Mouse (Mus musculus): ENCODE results near the gene Senp5.
A peak's percentile ranks its signal among the peaks of the same experiment; 100 is the strongest.
"Not testable (repeated sequence)": the region's sequence is repeated elsewhere in the genome, so short reads cannot be mapped to it uniquely, and the experiment has no call there.

Senp5 gene

DNA sequence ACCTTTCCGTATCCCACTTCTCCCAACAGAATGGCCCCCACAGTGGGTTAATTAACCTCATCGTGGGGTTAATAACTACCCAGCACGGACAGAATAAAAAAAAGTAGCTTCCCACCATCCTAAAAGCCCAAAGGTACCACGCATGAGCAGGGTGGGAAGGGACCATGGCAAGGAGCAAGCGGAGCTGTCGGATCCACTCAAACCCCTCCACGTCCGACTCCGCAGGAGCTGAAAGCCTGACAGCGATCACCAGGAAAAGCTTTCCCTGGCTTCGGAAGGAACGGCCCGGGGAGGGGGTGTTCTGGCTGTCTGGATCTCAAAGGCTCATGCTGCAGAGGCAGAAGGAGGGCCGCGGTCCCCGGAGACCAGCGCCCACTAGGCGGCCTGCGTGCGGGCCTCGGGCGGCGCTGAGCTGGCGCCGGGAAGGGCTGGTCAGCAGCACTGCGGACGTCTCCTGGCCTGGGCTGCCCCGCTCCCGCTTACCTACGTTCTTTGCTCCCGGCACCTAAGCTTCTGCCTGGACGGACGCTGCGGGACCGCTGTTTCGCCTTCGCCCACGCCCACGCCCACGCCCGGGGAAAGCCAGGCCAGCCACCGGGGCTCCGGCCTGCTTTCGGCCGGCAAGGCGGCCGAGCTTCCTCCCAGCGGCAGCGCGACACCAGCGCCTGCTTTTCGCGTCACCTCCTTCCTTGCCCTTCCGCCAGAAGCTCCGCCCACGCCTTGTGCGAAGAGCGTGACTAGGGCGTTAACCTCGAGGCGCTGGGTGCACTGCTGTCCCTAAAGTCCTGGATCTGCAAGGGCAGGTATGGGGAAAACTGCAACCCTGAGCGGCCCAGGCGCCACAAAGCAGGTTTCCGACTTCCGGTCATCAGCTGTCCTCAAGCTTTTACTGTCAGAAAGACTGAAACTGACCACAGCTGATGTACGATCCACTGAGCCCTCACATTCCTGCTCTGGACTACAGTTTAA is at the start of gene Senp5:
TSS of gene Senp5 (minus strand) at position 779 of the 969 bp plus-strand sequence.
- peak; percentile 76 to 85 for DNase-seq (ENCODE audit: low spot score in 2 of 2)

GRCm38 (mm10) chr16:32042367-32042766 is 39.3 kb upstream of the Senp5 start:
- no peak for DNase-seq (ENCODE audit: low spot score in 2 of 2)

- DNase-seq (ENCODE audit: low spot score in 2 of 2), result no peak
These were observed 16.6 kb upstream of the Senp5 start for GRCm38 (mm10) chr16:32019678-32020077.

DNA sequence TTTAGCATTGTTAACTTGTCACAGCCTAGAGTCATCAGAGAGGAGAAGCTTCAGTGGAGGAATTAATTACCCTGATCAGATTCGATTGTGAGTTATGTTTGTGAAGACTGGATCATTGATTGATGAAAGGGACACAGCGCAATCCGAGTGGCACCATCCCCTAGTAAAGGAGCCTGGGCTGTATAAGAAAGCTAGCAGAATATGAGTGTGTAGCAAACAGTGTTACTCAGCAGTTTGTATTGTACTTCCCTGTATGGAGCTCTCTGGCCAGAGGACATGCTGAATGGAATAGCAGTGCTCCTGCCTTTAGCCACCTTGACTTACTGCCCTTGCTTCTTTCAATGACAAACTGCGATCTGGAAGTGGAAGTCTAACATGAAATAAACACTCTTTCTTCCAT is 7.2 kb upstream of the Senp5 start:
- DNase-seq (ENCODE audit: low spot score in 2 of 2), result no peak

DNA sequence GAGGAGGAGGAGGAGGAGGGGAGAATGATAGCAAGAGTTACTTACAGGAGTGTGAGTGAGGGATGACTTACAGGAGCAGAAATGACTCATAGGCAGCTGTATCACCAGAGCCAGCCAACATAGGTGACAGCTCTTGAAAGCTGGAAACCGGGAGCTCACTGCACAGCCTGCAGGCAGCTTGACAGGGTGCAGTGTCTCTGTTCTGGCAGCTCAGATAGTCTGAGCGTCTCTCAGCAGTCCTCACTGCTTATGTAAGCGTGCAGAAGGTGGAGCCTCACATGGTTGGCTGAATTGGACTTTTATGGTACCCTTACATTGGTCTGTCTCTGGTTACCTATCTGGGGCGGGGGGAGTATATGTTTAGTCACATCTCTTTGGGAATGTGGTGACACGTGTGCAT is 6.8 kb upstream of the Senp5 start:
- DNase-seq (ENCODE audit: low spot score in 2 of 2), result no peak

GRCm38 (mm10) chr16:32008529-32009293 is 5.6 kb upstream of the Senp5 start:
- no peak for DNase-seq (ENCODE audit: low spot score in 2 of 2)

GRCm38 (mm10) chr16:32004731-32005130 is 1.6 kb upstream of the Senp5 start:
- no peak for DNase-seq (ENCODE audit: low spot score in 2 of 2)

DNA sequence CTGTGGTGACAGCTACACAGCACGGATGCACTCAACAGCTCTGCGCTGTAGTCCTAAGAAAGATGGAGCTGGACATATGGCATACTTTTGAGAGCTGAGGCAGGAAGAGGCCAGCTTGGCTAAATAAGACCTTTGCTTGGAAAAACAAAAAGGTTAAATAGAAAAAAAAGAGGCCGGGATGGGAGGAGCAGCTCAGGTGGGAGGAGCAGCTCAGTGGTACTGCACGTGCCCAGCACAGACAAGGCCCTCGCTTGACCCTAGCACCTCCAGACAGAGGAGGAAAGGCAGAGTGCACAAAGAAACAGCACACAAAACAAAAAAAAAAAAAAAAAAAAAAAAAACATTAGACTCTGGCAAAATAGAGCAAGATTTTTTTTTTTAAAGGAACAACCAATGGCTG is 6.7 kb downstream of the Senp5 start:
- no peak for DNase-seq (ENCODE audit: low spot score in 2 of 2)

- DNase-seq (ENCODE audit: low spot score in 2 of 2), result no peak
These were observed 9.1 kb downstream of the Senp5 start for GRCm38 (mm10) chr16:31993946-31994345.

- DNase-seq (ENCODE audit: low spot score in 2 of 2), result no peak
These were observed 9.9 kb downstream of the Senp5 start for GRCm38 (mm10) chr16:31993195-31993594.

GRCm38 (mm10) chr16:31992039-31992438 is 11.0 kb downstream of the Senp5 start:
- DNase-seq (ENCODE audit: low spot score in 2 of 2), result no peak

DNA sequence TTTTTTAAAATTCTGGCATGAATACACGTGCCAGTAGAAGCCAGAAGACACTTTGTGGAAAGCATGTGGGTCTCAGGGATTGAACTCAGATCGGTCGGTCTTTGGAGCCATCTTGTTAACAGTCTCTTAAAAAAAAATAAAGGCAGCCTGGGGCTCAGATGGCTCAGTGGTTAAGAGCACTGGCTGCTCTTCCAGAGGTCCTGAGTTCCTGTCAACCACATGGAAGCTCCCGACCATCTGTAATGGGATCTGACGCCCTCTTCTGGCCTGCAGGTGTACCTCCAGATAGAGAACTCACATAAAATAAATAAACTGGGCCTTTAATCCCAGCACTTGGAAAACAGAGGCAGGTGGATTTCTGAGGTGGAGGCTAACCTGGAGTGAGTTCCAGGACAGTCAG is 22.1 kb downstream of the Senp5 start:
- no peak for DNase-seq (ENCODE audit: low spot score in 2 of 2)

DNA sequence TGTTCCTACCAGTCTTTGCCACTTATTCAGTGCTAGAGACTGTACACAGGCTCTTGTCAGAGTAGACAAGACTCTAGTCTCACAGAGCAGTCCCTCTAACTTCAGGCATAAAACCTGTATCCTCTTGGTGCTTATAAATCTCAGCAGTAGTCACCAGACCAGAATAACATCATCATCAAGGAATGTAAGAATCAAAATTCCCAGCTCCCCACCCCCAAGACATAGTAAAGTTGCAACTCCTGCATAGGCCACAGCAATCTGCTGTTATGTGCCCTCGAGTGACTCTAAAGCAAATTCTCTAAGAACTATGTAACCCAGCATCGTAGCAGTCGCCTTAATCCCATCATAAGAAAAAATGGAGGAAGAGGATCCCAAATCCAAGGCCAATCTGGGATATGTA is 23.6 kb downstream of the Senp5 start:
- DNase-seq (ENCODE audit: low spot score in 2 of 2), result no peak

GRCm38 (mm10) chr16:31975258-31975657 is 27.8 kb downstream of the Senp5 start:
- DNase-seq (ENCODE audit: low spot score in 2 of 2), result no peak

DNA sequence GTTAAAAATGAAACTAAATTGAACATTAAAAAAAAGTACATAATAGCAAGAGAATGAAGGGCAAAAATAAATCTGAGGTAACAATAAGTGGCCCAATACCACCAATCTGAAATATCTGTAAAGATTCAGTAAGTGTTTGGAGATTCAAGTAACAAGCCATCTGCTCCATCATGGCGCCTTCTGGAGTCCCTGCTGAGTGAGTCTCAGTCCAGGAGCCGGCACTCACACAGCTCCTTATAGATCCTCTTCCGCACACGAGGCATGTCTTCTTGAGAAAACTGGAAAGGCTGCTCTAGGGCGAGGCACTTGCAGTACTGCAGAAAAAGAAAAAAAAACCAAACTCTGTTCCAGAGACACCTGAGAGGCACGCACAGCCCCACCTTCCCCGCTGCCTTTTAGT is 39.9 kb downstream of the Senp5 start:
- no peak for DNase-seq (ENCODE audit: low spot score in 2 of 2)

- DNase-seq (ENCODE audit: low spot score in 2 of 2), result peak; percentile 92 to 96
These were observed 54.7 kb downstream of the Senp5 start, which contains the start of the genes 0610012G03Rik and Ncbp2 for GRCm38 (mm10) chr16:31948345-31948774. TSS of gene 0610012G03Rik (minus strand) at chr16:31948494. TSS of gene Ncbp2 (plus strand) at chr16:31948513.

DNA sequence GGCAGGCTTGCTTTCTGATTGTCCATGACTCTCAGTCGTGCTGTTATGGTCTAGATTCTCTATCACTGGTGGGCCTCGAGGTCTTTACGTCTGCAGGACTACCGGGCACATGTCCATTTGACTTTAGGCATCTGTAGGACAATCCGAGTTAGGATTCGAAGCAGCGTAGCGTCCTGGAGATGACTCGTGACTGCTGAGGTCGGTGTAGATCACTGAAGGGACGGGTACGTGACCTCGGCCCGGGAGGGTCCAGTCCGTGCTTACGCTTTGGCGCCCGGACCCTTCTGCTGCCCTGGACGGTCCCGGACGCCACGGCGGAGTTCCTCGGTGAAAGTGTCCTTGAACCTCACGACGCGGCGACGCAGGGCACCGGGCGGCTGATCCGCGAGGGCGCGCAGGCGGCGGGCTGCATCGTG is 55.2 kb downstream of the Senp5 start:
- DNase-seq (ENCODE audit: low spot score in 2 of 2), result no peak

- DNase-seq (ENCODE audit: low spot score in 2 of 2), result no peak
These were observed 55.8 kb downstream of the Senp5 start for GRCm38 (mm10) chr16:31947333-31947732.

DNA sequence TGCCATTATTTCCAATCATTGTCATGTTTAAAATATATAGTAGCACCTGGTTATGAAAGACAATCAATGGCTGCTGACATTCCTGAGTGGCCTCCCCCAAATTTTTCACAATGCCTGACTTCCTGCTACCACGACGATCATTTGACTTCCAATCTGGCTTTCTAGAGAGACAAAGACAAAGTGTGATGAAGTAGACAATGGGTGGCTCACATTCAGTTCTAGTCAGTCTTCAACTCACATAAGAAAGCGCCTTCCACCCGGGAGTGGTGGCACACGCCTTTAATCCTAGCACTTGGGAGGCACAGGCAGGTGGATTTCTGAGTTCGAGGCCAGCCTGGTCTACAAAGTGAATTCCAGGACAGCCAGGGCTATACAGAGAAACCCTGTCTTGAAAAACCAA is 57.1 kb downstream of the Senp5 start:
- not testable (repeated sequence) for DNase-seq (ENCODE audit: low spot score in 2 of 2)

DNA sequence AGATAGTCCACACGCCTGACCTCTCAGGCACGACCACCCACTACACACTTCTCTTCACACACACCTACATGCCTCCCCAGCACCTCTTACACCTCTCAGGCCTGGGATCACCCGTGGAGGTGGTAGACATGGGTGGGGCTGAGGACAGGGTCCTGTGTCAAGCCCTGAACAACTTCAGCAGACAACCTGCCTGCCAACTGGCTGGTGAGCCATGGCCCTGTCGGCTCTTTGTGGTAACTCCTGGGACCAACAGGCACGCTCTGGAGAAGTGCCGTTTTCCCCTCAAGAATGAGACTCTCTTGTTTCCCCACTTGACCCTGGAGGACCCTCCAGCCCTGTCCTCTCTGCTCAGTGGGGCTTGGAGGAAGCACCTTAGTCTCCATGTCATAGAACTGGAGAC is 57.7 kb downstream of the Senp5 start:
- no peak for DNase-seq (ENCODE audit: low spot score in 2 of 2)

DNA sequence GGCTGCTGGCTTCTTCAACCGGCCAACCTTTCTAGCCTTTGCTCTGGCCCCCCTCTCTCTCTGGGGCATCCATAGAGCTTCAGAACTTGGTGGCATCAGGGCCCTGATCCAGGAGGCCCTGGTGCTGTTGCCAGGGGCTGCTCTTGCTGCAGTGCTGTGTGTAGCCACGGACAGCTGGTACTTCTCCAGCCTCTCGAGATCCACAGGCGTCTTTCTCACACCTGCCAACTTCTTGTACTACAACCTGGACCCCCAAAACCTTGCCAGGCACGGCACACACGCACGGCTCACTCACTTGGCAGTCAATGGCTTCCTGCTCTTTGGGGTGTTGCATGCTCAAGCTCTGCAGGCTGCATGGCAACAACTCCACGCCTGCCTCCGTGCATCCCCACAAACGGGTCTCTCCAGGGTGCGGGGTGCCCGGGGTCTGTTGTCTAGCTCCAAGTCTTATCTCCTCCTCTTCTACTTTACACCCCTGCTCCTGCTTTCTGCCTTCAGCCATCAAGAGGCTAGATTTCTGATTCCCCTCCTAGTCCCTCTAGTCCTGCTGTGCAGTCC is 58.3 kb downstream of the Senp5 start:
- no peak for DNase-seq (ENCODE audit: low spot score in 2 of 2)

- peak; percentile 58 to 87 for DNase-seq (ENCODE audit: low spot score in 2 of 2)
These were observed 59.1 kb downstream of the Senp5 start for GRCm38 (mm10) chr16:31943980-31944379.

All from thymus, postnatal 10 days (tissue).